Mouse (Mus musculus): ENCODE measurements around the gene Slc29a1. TPM values are rescaled to one million over a fixed set of nuclear protein-coding genes. Genes with fewer than 3 reads are reported as not detected.

Slc29a1 gene
- 20.3 TPM for polyA plus RNA-seq (2014; fragmentation: Illumina TruSeq; extraction: RNeasy Lipid Tissue Mini Kit (QIAGEN cat#74804); ENCODE audit: low read depth, low replicate concordance)

DNA sequence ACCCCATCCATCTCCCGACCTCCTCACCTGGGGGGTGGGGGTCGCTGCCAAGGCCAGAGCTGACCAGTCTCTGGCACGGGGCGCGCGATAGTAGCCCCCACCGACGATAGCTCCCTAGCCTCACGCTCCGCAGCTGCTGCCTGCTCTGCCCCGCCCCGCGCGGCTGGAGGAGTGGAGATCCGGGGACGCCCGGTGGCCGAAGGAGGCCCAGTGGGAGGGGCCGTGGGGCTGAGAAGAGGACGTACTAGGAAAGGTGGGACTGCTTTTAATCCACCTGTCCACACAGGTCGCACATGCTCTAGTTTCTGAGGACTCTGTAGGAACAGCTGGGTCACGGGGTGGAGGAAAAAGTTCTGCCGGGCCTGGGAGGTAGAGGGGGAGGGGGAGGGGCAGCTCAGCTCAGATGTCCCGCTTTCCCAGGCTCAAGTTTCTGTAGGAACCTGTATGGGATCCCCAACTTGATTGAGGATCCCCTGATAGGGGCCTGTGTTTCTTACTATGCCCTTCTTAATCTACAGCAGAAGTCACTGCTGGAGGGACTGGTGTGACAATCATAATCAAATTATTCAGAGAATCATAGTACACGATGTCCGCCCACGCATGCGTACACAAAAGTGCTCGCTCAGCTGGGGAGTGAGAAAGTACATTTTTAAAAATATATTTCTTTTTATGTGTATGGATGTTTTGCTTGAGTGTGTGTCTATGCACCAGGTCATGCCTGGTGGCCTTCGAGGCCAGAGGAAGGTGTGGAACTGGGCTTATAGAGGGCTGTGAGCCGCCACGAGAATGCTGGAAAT, at the start of gene Slc29a1:
Gene Slc29a1 (minus strand): TSS at position 161 of the 797 bp plus-strand sequence.

DNA sequence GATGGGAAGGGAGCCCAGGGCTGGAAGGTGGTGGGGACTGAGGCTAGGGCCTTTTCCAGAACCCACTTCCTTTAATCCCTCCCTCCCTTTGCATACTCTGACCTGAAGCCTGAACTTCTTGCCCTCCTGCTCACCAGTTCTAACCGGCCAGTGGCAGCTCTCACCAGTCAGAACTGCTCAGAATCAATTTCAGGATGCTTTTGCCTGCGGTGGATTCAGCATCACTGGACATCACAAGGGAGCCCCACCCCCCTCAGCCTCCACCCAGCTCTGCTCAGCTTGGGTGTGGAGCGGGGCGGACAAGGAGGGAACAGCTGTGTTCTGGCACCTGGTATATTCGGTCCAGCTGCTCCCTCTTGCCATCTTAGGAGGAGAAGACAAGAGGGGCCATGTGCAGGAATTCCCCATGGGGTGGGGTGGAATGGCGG, 2.5 kb upstream of the Slc29a1 start, which contains the start of gene Mymx:
Gene Mymx (minus strand): TSS at position 226 of the 428 bp plus-strand sequence.

GRCm38 (mm10) chr17:45573087-45573779, 26.2 kb downstream of the Slc29a1 start, which contains the start of gene Hsp90ab1:
Gene Hsp90ab1 (minus strand): TSS chr17:45573271.

GRCm38 (mm10) chr17:45563655-45564530, 35.5 kb downstream of the Slc29a1 start, which contains the start of gene Slc35b2:
Gene Slc35b2 (plus strand): TSS chr17:45563874.

DNA sequence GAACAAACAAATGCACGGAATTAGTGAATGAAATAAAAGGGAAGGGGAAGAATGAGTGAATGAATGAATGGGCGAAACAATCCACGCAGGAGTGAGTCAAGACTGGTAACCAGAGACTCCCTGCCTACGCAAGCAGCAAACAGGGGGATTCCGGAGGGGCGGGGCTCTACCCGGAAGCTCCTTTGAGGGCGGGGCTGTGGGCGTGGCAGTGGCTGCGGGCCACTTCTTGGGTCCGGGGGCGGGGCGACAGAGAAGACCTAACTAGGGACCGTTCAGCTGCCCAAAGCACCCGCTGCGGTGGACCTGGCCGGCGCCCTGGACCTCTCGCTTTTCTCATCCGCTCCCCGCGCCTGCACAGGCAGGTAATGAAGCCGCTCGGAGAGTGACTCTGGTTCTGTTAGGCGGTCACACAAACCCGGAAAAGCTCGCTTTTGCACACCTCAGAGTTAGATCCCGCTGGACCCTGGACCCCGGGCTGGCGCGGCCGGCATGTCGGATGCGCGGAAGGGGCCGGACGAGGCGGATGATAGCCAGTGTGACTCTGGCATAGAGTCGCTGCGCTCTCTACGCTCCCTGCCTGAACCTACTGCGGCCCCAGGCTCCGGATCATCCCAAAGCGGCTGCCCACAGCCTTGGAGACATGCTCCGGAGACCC, 43.8 kb downstream of the Slc29a1 start, which contains the start of gene Nfkbie:
Gene Nfkbie (plus strand): TSS at position 252 of the 655 bp plus-strand sequence.

DNA sequence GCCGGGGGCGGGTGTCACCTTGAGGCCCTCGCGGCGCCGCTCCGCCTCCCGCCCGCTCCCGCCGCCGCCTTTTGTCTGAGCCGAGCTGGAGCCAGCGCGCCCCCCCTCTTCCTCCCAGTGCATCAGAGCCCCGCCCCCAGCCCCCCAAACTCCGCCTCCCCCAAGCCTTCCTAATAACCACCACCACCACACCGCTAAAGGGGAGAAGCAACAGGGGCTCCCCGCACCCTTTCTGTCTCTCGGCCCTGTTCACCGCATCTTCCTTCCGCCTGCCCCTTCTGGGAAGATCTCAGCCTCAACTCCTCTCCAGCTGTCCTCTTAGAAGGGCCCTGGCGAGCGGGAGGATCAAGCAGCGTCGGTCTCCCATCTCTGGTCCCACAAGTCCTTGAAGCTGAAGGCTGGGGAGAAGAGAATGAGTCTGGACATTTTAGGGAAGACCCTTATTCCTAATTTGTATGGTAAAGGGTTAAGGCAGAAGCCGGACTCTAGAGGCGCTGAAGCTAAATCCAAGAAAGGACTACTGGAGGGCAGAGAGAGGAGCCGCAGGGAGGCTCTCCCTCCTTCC, 49.7 kb downstream of the Slc29a1 start, which contains the start of gene Tmem151b:
Gene Tmem151b (minus strand): TSS at position 61 of the 565 bp plus-strand sequence.

Other genes with a start within 250 kb of the Slc29a1 start
- 58.0 TPM for gene Cdc5l, start 165.9 kb downstream of the Slc29a1 start, polyA plus RNA-seq (2014; fragmentation: Illumina TruSeq; extraction: RNeasy Lipid Tissue Mini Kit (QIAGEN cat#74804); ENCODE audit: low read depth, low replicate concordance)
- not detected for gene Spats1, start 124.2 kb downstream of the Slc29a1 start, polyA plus RNA-seq (2014; fragmentation: Illumina TruSeq; extraction: RNeasy Lipid Tissue Mini Kit (QIAGEN cat#74804); ENCODE audit: low read depth, low replicate concordance)
- gene Aars2, start 92.8 kb downstream of the Slc29a1 start, polyA plus RNA-seq (2014; fragmentation: Illumina TruSeq; extraction: RNeasy Lipid Tissue Mini Kit (QIAGEN cat#74804); ENCODE audit: low read depth, low replicate concordance) = 0.17 TPM
- gene Tcte1, start 76.2 kb downstream of the Slc29a1 start, polyA plus RNA-seq (2014; fragmentation: Illumina TruSeq; extraction: RNeasy Lipid Tissue Mini Kit (QIAGEN cat#74804); ENCODE audit: low read depth, low replicate concordance) = not detected
- not detected for gene Tmem151b, start 49.9 kb downstream of the Slc29a1 start, polyA plus RNA-seq (2014; fragmentation: Illumina TruSeq; extraction: RNeasy Lipid Tissue Mini Kit (QIAGEN cat#74804); ENCODE audit: low read depth, low replicate concordance)
- 0.64 TPM for gene Nfkbie, start 43.9 kb downstream of the Slc29a1 start, polyA plus RNA-seq (2014; fragmentation: Illumina TruSeq; extraction: RNeasy Lipid Tissue Mini Kit (QIAGEN cat#74804); ENCODE audit: low read depth, low replicate concordance)
- gene Slc35b2, start 35.7 kb downstream of the Slc29a1 start, polyA plus RNA-seq (2014; fragmentation: Illumina TruSeq; extraction: RNeasy Lipid Tissue Mini Kit (QIAGEN cat#74804); ENCODE audit: low read depth, low replicate concordance) = 3.1 TPM
- gene Hsp90ab1, start 26.3 kb downstream of the Slc29a1 start, polyA plus RNA-seq (2014; fragmentation: Illumina TruSeq; extraction: RNeasy Lipid Tissue Mini Kit (QIAGEN cat#74804); ENCODE audit: low read depth, low replicate concordance) = 2,931 TPM
- not detected for gene Mymx, start 2.5 kb upstream of the Slc29a1 start, polyA plus RNA-seq (2014; fragmentation: Illumina TruSeq; extraction: RNeasy Lipid Tissue Mini Kit (QIAGEN cat#74804); ENCODE audit: low read depth, low replicate concordance)
- gene Capn11, start 59.7 kb upstream of the Slc29a1 start, polyA plus RNA-seq (2014; fragmentation: Illumina TruSeq; extraction: RNeasy Lipid Tissue Mini Kit (QIAGEN cat#74804); ENCODE audit: low read depth, low replicate concordance) = 0.29 TPM
- gene Mrpl14, start 86.7 kb upstream of the Slc29a1 start, polyA plus RNA-seq (2014; fragmentation: Illumina TruSeq; extraction: RNeasy Lipid Tissue Mini Kit (QIAGEN cat#74804); ENCODE audit: low read depth, low replicate concordance) = 1.6 TPM
- gene Tmem63b, start 87.3 kb upstream of the Slc29a1 start, polyA plus RNA-seq (2014; fragmentation: Illumina TruSeq; extraction: RNeasy Lipid Tissue Mini Kit (QIAGEN cat#74804); ENCODE audit: low read depth, low replicate concordance) = 6.7 TPM
- not detected for gene 1600014C23Rik, start 134.2 kb upstream of the Slc29a1 start, polyA plus RNA-seq (2014; fragmentation: Illumina TruSeq; extraction: RNeasy Lipid Tissue Mini Kit (QIAGEN cat#74804); ENCODE audit: low read depth, low replicate concordance)

Measured in adrenal gland, adult 10 weeks (tissue).